Mouse (Mus musculus): ENCODE results near the gene Asxl1. TPM values are rescaled to one million over a fixed set of nuclear protein-coding genes. Genes with fewer than 3 reads are reported as not detected.

The Asxl1 gene
- total and polyA plus RNA-seq, 2 experiments from 2014 or later = 12.8 to 26.7 TPM

DNA sequence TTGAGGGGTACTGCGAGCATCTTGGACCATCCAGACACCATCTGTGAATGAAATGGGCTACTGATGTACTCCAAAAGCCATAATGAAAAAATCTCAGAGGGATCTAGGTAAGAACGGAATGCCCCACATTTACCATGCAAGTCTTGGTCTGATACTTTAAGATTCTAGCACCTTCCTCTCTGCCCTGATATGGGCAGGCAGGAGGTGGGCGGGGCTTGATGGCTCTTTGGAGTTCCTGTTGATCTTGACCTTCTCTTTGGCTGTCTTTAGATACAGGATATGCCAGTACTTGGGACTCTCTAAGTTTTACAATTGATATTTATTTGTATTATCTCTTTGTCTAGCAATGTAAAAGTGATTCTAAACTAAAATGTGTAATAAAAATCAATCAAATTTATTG, 12.6 kb upstream of the Asxl1 start:
- Histone ChIP-seq H3K27me3 (ENCODE audit: insufficient read depth, low read length) (no peaks in the 10 kb centered on the region), H3K27ac (no peak overlapping the region), H3K4me3 (ENCODE audit: low read length) (no peak overlapping the region), H3K4me2 (ENCODE audit: low read depth, low read length) (no peak overlapping the region), H3K9ac (replicated peaks; ENCODE audit: low read length) (no peak overlapping the region), H3K36me3 (ENCODE audit: insufficient read depth, low read length) (peaks cover 27% of the 10 kb centered on the region), H3K4me1 (ENCODE audit: insufficient read depth, low read length) (no peaks in the 10 kb centered on the region), H3K9me3 (ENCODE audit: low read length) (no peaks in the 10 kb centered on the region)
- no peak for ATAC-seq
- WGBS = 95% methylated on average over 3 of the region's 3 CpGs
- TF ChIP-seq CTCF (IDR thresholded peaks at IDR 0.05; ENCODE audit: low read depth) = no peak
- no peak for DNase-seq (ENCODE audit: low spot score)

DNA sequence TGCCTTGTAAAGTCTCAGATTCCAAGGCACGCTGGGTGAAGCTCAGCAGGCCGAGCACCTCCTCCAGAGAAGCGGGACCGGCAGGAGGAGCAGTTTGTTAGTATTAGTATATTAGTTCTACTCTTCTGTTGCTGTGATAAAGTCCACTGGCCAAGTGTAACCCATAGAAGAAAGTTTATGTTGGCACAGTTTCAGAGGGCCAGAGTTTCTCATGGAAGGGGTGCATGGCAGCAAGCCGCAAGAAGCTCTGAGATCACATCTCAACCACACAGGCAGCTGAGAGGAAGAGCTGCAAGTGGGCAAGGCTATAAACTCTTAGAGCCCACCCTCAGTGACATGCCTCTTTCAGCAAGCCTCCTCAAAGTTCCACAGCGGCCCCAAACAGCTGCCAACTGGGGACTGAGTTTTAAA, 11.8 kb upstream of the Asxl1 start:
- 82% methylated on average over 6 of the region's 6 CpGs for WGBS
- no peak overlapping the region for H3K27ac ChIP-seq
- H3K27me3 ChIP-seq (ENCODE audit: insufficient read depth, low read length) = no peaks in the 10 kb centered on the region
- no peak overlapping the region for H3K4me2 ChIP-seq (ENCODE audit: low read depth, low read length)
- DNase-seq (ENCODE audit: low spot score) (no peak), ATAC-seq (no peak)
- H3K4me3 ChIP-seq (ENCODE audit: low read length) = no peak overlapping the region
- H3K9me3 ChIP-seq (ENCODE audit: low read length) = no peaks in the 10 kb centered on the region
- H3K4me1 ChIP-seq (ENCODE audit: insufficient read depth, low read length) = no peaks in the 10 kb centered on the region
- no peak for TF ChIP-seq CTCF (IDR thresholded peaks at IDR 0.05; ENCODE audit: low read depth)
- peaks cover 20% of the 10 kb centered on the region for H3K36me3 ChIP-seq (ENCODE audit: insufficient read depth, low read length)
- H3K9ac ChIP-seq (replicated peaks; ENCODE audit: low read length) = no peak overlapping the region

DNA sequence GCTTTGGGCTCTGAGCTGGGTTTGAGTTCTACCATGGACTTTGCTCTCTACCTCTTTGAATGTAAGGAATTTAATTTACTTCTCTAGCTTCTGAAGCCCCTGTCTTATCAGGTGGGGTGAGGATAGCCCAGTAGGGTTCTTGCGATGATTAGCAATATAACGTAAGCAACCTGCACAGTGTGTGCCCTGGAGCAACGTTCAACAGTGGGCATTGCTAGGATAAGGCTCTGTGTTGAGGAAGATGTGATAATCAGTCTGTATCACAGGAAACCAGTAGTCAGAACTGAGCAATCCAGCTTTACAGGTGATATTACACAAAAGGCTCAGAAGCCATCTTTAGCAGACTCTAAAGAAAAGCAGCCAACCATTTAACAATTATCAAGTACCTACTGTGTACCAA, 11.3 kb upstream of the Asxl1 start:
- Histone ChIP-seq H3K9ac (replicated peaks; ENCODE audit: low read length) (no peak overlapping the region), H3K9me3 (ENCODE audit: low read length) (no peaks in the 10 kb centered on the region), H3K4me3 (ENCODE audit: low read length) (no peak overlapping the region), H3K4me2 (ENCODE audit: low read depth, low read length) (no peak overlapping the region), H3K4me1 (ENCODE audit: insufficient read depth, low read length) (no peaks in the 10 kb centered on the region), H3K27ac (no peak overlapping the region), H3K27me3 (ENCODE audit: insufficient read depth, low read length) (no peaks in the 10 kb centered on the region), H3K36me3 (ENCODE audit: insufficient read depth, low read length) (peaks cover 20% of the 10 kb centered on the region)
- DNase-seq (ENCODE audit: low spot score) = no peak
- 85% methylated on average over 3 of the region's 3 CpGs for whole genome bisulfite sequencing
- no peak for ATAC-seq
- no peak for TF ChIP-seq CTCF (IDR thresholded peaks at IDR 0.05; ENCODE audit: low read depth)

DNA sequence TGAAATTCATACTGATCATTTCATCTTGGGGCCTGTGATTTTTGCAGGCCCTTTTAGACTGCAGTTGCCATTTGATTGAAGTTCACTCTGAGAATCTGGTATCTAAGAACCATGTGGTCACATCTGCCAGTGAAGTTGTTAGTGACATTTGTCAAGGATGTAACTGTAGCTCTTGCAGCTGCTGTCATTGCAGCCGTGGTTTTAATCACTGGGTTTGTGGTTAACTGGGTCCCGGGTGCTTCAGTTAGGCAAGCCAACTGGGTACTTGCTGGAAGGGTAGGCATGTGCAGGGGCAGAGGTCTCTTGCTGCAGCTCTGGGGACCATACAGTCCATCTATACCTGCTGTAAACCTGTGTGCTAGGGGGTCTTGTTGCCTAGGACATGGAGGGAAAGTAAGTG, 9.5 kb upstream of the Asxl1 start:
- Histone ChIP-seq H3K27me3 (ENCODE audit: insufficient read depth, low read length) (no peaks in the 10 kb centered on the region), H3K9me3 (ENCODE audit: low read length) (no peaks in the 10 kb centered on the region), H3K4me3 (ENCODE audit: low read length) (no peak overlapping the region), H3K36me3 (ENCODE audit: insufficient read depth, low read length) (peaks cover 9% of the 10 kb centered on the region), H3K27ac (no peak overlapping the region), H3K9ac (replicated peaks; ENCODE audit: low read length) (no peak overlapping the region), H3K4me1 (ENCODE audit: insufficient read depth, low read length) (no peaks in the 10 kb centered on the region), H3K4me2 (ENCODE audit: low read depth, low read length) (no peak overlapping the region)
- ATAC-seq (no peak), DNase-seq (ENCODE audit: low spot score) (no peak)
- TF ChIP-seq CTCF (IDR thresholded peaks at IDR 0.05; ENCODE audit: low read depth) = no peak
- 82% methylated on average over 2 of the region's 2 CpGs for WGBS

- DNase-seq (ENCODE audit: low spot score) (no peak), ATAC-seq (no peak)
- Histone ChIP-seq H3K4me1 (ENCODE audit: insufficient read depth, low read length) (no peaks in the 10 kb centered on the region), H3K9me3 (ENCODE audit: low read length) (no peaks in the 10 kb centered on the region), H3K9ac (replicated peaks; ENCODE audit: low read length) (no peak overlapping the region), H3K27ac (no peak overlapping the region), H3K27me3 (ENCODE audit: insufficient read depth, low read length) (no peaks in the 10 kb centered on the region), H3K4me3 (ENCODE audit: low read length) (no peak overlapping the region), H3K4me2 (ENCODE audit: low read depth, low read length) (no peak overlapping the region), H3K36me3 (ENCODE audit: insufficient read depth, low read length) (no peaks in the 10 kb centered on the region; the same call in 1 of the 2 replicates)
- 89% methylated on average over 9 of the region's 9 CpGs for WGBS
- no peak for TF ChIP-seq CTCF (IDR thresholded peaks at IDR 0.05; ENCODE audit: low read depth)
These were observed 7.0 kb upstream of the Asxl1 start for GRCm38 (mm10) chr2:153338361-153339350.

- Histone ChIP-seq H3K27me3 (ENCODE audit: insufficient read depth, low read length) (no peaks in the 10 kb centered on the region), H3K4me3 (ENCODE audit: low read length) (no peak overlapping the region), H3K9ac (replicated peaks; ENCODE audit: low read length) (no peak overlapping the region), H3K4me1 (ENCODE audit: insufficient read depth, low read length) (peaks cover 4% of the 10 kb centered on the region; the same call in 1 of the 2 replicates), H3K36me3 (ENCODE audit: insufficient read depth, low read length) (no peaks in the 10 kb centered on the region), H3K27ac (no peak overlapping the region), H3K9me3 (ENCODE audit: low read length) (no peaks in the 10 kb centered on the region), H3K4me2 (ENCODE audit: low read depth, low read length) (no peak overlapping the region)
- DNase-seq (ENCODE audit: low spot score) (no peak), ATAC-seq (no peak)
- WGBS = 92% methylated on average over 6 of the region's 6 CpGs
- no peak for TF ChIP-seq CTCF (IDR thresholded peaks at IDR 0.05; ENCODE audit: low read depth)
These were observed 3.5 kb upstream of the Asxl1 start for GRCm38 (mm10) chr2:153342166-153342565.

DNA sequence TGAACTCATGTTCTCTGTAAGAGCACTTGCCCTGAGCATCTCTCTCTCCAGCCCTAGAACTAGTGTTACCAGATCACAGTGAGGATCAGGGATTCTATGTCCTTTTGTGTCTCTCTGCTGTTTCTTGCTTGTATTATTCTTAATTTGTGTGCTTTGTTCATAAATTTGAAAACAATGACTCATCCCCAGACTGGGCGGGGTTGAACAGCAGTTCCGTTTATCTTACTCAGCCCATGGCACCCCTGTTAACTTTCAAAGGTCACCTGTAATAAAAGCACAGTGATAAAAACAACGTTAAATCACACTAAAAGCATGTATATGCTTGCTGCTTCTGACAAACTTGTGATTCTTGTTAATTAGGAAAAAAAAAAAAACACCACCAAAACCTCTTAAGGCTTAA, 3.0 kb upstream of the Asxl1 start:
- Histone ChIP-seq H3K4me3 (ENCODE audit: low read length) (no peak overlapping the region), H3K9me3 (ENCODE audit: low read length) (no peaks in the 10 kb centered on the region), H3K4me1 (ENCODE audit: insufficient read depth, low read length) (peaks cover 4% of the 10 kb centered on the region; the same call in 1 of the 2 replicates), H3K36me3 (ENCODE audit: insufficient read depth, low read length) (no peaks in the 10 kb centered on the region), H3K9ac (replicated peaks; ENCODE audit: low read length) (no peak overlapping the region), H3K27me3 (ENCODE audit: insufficient read depth, low read length) (no peaks in the 10 kb centered on the region), H3K4me2 (ENCODE audit: low read depth, low read length) (no peak overlapping the region), H3K27ac (no peak overlapping the region)
- DNase-seq (ENCODE audit: low spot score) = no peak
- 80% methylated on average over 3 of the region's 3 CpGs for WGBS
- no peak for TF ChIP-seq CTCF (IDR thresholded peaks at IDR 0.05; ENCODE audit: low read depth)
- no peak for ATAC-seq
